Mouse (Mus musculus) myocyte (in vitro differentiated cells): Measurements from ENCODE around the gene Prss29. TPM values are rescaled to one million over a fixed set of nuclear protein-coding genes. Genes with fewer than 3 reads are reported as not detected.

Experiments used
- H3K27me3 ChIP-seq: one replicate; pipeline ENCODE4 v1.6.1; 2011; ENCODE audit not compliant: control insufficient read depth, insufficient read depth, insufficient read length
- H3K36me3 ChIP-seq: one replicate; pipeline ENCODE4 v1.6.1; 2011; ENCODE audit not compliant: control insufficient read depth, insufficient read depth
- H3K4me2 ChIP-seq: one replicate; pipeline ENCODE4 v1.6.1; 2011; ENCODE audit warnings: low read depth, control low read depth
- H3K4me3 ChIP-seq: one replicate; pipeline ENCODE4 v1.5.1; 2011; ENCODE audit warnings: mild to moderate bottlenecking, control low read depth, moderate library complexity
- H3K79me2 ChIP-seq: one replicate; pipeline ENCODE4 v1.6.1; 2011; ENCODE audit not compliant: control insufficient read depth, insufficient read depth
- H3ac ChIP-seq: one replicate; pipeline ENCODE4 v1.6.1; 2011; ENCODE audit not compliant: control insufficient read depth, insufficient read length
- CEBPB ChIP-seq: IDR thresholded peaks from 2 replicates; pipeline ENCODE4 v1.6.1; 2011; ENCODE audit warnings: mild to moderate bottlenecking, moderate library complexity; ENCODE audit not compliant: poor library complexity, insufficient read depth, severe bottlenecking
- E2F4 ChIP-seq: IDR thresholded peaks from one replicate; pipeline ENCODE4 v1.6.1; 2011; ENCODE audit warnings: mild to moderate bottlenecking, control low read depth, moderate library complexity; ENCODE audit not compliant: insufficient read depth
- MAX ChIP-seq: IDR thresholded peaks from one replicate; pipeline ENCODE4 v1.6.1; 2011; ENCODE audit warnings: low read depth, mild to moderate bottlenecking, control low read depth
- MYOD1 ChIP-seq, 3 experiments: IDR thresholded peaks; one replicate each; pipeline ENCODE4 v1.6.1; 2011; ENCODE audit warnings: control low read depth in 2 of 3, low read depth in 2 of 3, mild to moderate bottlenecking in 2 of 3, moderate library complexity in 1 of 3; ENCODE audit not compliant: insufficient read length in 2 of 3, control insufficient read depth in 1 of 3
- MYOG ChIP-seq, 3 experiments: IDR thresholded peaks; one replicate each; pipeline ENCODE4 v1.6.1; 2011; ENCODE audit warnings: control low read depth in 2 of 3, low read depth in 2 of 3, mild to moderate bottlenecking in 2 of 3; ENCODE audit not compliant: insufficient read length in 2 of 3, control insufficient read depth in 1 of 3, insufficient read depth in 1 of 3
- POLR2A ChIP-seq: IDR thresholded peaks from one replicate; pipeline ENCODE4 v1.6.1; 2011; ENCODE audit warnings: low read depth, mild to moderate bottlenecking, control low read depth, moderate library complexity; ENCODE audit not compliant: insufficient read length
- POLR2AphosphoS2 ChIP-seq: IDR thresholded peaks from one replicate; pipeline ENCODE4 v1.6.1; 2011; ENCODE audit warnings: low read depth, control low read depth; ENCODE audit not compliant: insufficient read length
- REST ChIP-seq: IDR thresholded peaks from one replicate; pipeline ENCODE4 v1.6.1; 2011; ENCODE audit warnings: mild to moderate bottlenecking, control low read depth, moderate library complexity; ENCODE audit not compliant: insufficient read depth, insufficient read length
- SRF ChIP-seq: IDR thresholded peaks from one replicate; pipeline ENCODE4 v1.6.1; 2011; ENCODE audit warnings: low read depth; ENCODE audit not compliant: control insufficient read depth, insufficient read length
- TCF12 ChIP-seq: IDR thresholded peaks from one replicate; pipeline ENCODE4 v1.6.1; 2011; ENCODE audit warnings: mild to moderate bottlenecking, control low read depth; ENCODE audit not compliant: poor library complexity, insufficient read depth, severe bottlenecking
- TCF3 ChIP-seq: IDR thresholded peaks from one replicate; pipeline ENCODE4 v1.6.1; 2011; ENCODE audit warnings: low read depth, control low read depth; ENCODE audit not compliant: insufficient read length
- USF1 ChIP-seq: IDR thresholded peaks from one replicate; pipeline ENCODE4 v1.6.1; 2011; ENCODE audit warnings: low read depth, mild to moderate bottlenecking, control low read depth, moderate library complexity
- polyA plus RNA-seq: library from polyadenylated mRNA; unstranded; fragments of >200 nt; fragmentation: generic; extraction: Trizol; gene quantifications from one replicate; pipeline ENCODE4 v1.2.1, GENCODE M21; 2012; ENCODE audit warnings: missing spikeins

Gene Prss29
- polyA plus RNA-seq, 1 experiment = not detected

DNA sequence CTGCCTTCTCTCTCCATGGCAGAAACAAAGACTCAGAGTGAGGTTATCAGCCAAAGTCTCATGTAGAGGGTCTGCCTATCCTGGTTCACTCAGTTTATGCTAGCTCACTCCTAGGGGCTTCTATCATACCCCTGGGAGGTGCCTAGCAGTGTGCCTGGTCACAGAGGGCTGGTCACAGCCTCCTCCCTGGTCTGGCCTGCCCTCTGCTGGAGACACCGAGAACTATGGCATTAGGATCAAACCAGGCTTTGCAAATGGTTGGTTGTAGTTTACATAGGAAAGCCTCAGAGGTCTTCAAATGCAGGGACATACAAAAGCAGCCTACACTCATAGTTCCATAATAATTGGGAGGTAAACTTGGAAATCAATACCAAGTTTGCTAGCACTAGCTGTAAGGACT, 45.3 kb downstream of the Prss29 start:
- no peaks in the 10 kb centered on the region for H3K79me2 ChIP-seq
- no peak overlapping the region for H3K4me3 ChIP-seq
- TF ChIP-seq E2F4 = no peak
- no peak for TF ChIP-seq MYOD1 (IDR thresholded peaks at IDR 0.05; ENCODE audit: control insufficient read depth in 1 of 3, insufficient read length in 2 of 3, low read depth in 2 of 3)
- no peak for TF ChIP-seq TCF3
- no peak for TF ChIP-seq POLR2A
- no peak for TF ChIP-seq MAX
- no peak for TF ChIP-seq POLR2AphosphoS2
- TF ChIP-seq SRF = no peak
- no peak for TF ChIP-seq USF1
- TF ChIP-seq TCF12 = no peak
- TF ChIP-seq REST = no peak
- no peak overlapping the region for H3K4me2 ChIP-seq
- no peaks in the 10 kb centered on the region for H3K36me3 ChIP-seq
- H3K27me3 ChIP-seq = peaks cover 18% of the 10 kb centered on the region
- H3ac ChIP-seq = no peak overlapping the region

DNA sequence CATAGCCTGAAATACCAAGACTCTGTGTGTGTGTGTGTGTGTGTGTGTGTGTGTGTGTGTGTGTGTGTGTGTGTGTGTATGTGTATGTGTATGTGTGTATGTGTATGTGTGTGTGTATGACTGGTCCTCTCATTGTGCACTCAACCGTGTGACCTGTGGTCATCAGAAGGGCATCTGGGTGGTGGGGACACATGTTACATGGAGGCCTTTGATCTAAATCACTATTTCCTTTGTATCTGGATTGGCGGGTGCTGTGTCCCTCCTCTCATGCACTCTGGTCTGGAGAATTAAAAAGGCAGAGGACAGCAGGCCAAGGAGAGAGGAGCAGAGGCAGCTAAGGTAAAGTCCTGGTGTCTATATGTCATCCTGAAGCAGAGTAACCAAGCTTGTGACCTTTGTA, 47.6 kb downstream of the Prss29 start, which contains the start of gene Tpsb2:
Gene Tpsb2 (plus strand): TSS at position 301 of the 400 bp plus-strand sequence.
- Histone ChIP-seq H3K36me3 (no peaks in the 10 kb centered on the region), H3ac (no peak within 1 kb of the TSS), H3K4me2 (no peak within 1 kb of the TSS), H3K27me3 (peaks cover 18% of the 10 kb centered on the region), H3K79me2 (no peaks in the 10 kb centered on the region), H3K4me3 (no peak within 1 kb of the TSS)
- TF ChIP-seq TCF12 (no peak), MYOD1 (IDR thresholded peaks at IDR 0.05; ENCODE audit: control insufficient read depth in 1 of 3, insufficient read length in 2 of 3, low read depth in 2 of 3) (no peak), TCF3 (no peak), SRF (no peak), MAX (no peak), MYOG (IDR thresholded peaks at IDR 0.05; ENCODE audit: control insufficient read depth in 1 of 3, insufficient read depth in 1 of 3, insufficient read length in 2 of 3, low read depth in 2 of 3) (no peak), POLR2A (no peak), REST (no peak)

DNA sequence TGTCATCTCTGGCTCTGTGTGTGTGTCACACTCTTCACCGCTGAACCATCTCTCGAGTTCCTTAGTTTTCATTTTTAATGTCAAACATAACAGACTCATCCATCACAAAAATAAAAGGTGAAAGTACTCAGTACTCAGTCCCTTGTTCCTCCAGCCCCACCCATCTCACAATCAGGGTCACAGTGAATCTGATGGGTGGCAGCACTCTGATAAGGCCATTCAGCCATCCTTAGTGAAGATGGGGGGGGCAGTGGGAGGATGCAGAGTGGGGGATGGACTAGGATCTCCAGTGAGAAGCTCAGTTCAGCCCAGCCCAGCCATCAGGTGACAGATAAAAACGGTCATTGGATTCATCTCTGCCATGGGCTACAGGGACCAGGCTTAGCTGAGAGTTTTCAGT, 50.5 kb downstream of the Prss29 start, which contains the start of gene Tpsg1:
Gene Tpsg1 (plus strand): TSS at position 301 of the 400 bp plus-strand sequence.
- TF ChIP-seq TCF12 (no peak), USF1 (no peak), POLR2A (no peak), CEBPB (no peak), TCF3 (no peak), E2F4 (no peak), REST (no peak)
- Histone ChIP-seq H3K36me3 (no peaks in the 10 kb centered on the region), H3ac (no peak within 1 kb of the TSS), H3K4me2 (no peak within 1 kb of the TSS), H3K4me3 (no peak within 1 kb of the TSS), H3K27me3 (peaks cover 18% of the 10 kb centered on the region), H3K79me2 (no peaks in the 10 kb centered on the region)

Other genes starting within 250 kb of the Prss29 start
- 0.43 TPM for gene Tmem204, start 235.1 kb upstream of the Prss29 start, polyA plus RNA-seq
- 14.4 TPM for gene Telo2, start 202.7 kb upstream of the Prss29 start, polyA plus RNA-seq
- gene Ptx4, start 197.9 kb upstream of the Prss29 start, polyA plus RNA-seq = not detected
- 22.9 TPM for gene Clcn7, start 185.3 kb upstream of the Prss29 start, polyA plus RNA-seq
- not detected for gene Ccdc154, start 156.2 kb upstream of the Prss29 start, polyA plus RNA-seq
- gene Gm38655, start 143.2 kb upstream of the Prss29 start, polyA plus RNA-seq = not detected
- 13.7 TPM for gene BC003965, start 134.1 kb upstream of the Prss29 start, polyA plus RNA-seq
- gene Unkl, start 130.3 kb upstream of the Prss29 start, polyA plus RNA-seq = 1.9 TPM
- gene Gnptg, start 78.5 kb upstream of the Prss29 start, polyA plus RNA-seq = 26.5 TPM
- 44.7 TPM for gene Tsr3, start 78.5 kb upstream of the Prss29 start, polyA plus RNA-seq
- gene Baiap3, start 62.3 kb upstream of the Prss29 start, polyA plus RNA-seq = 0.01 TPM
- gene Ube2i, start 44.0 kb upstream of the Prss29 start, polyA plus RNA-seq = 246 TPM
- gene Prss34, start 20.3 kb upstream of the Prss29 start, polyA plus RNA-seq = not detected
- not detected for gene Prss28, start 10.0 kb upstream of the Prss29 start, polyA plus RNA-seq
- gene Tpsab1, start 26.9 kb downstream of the Prss29 start, polyA plus RNA-seq = 0.47 TPM
- gene Tpsb2, start 47.7 kb downstream of the Prss29 start, polyA plus RNA-seq = not detected
- not detected for gene Tpsg1, start 50.6 kb downstream of the Prss29 start, polyA plus RNA-seq
- gene Cacna1h, start 115.1 kb downstream of the Prss29 start, polyA plus RNA-seq = 0.12 TPM
- not detected for gene Tekt4, start 136.0 kb downstream of the Prss29 start, polyA plus RNA-seq
- not detected for gene Sstr5, start 178.6 kb downstream of the Prss29 start, polyA plus RNA-seq